ENCODE assay signal across 9 mouse cellular contexts in genomic region chr13:107371616-107372582, GRCm38 (mm10).
A peak's percentile ranks its signal among the peaks of the same experiment; 100 is the strongest.
DNase-seq lines count a peak whose midpoint lies in the region; ATAC-seq and TF ChIP-seq lines count a peak whose summit lies in the region.
"Had no signal": no experiment of that assay in that cellular context is flagged by ENCODE, and none has a peak within 500 bp of the region (broad histone marks: within the 10 kb centered on the region; RNA-seq: fewer than 3 reads in every experiment).

No protein-coding gene starts in this region.

- no peaks in the 10 kb centered on the region for H3K9me3 ChIP-seq in kidney, postnatal 0 days (replicated peaks; ENCODE audit: low read length)
- H3K9me3 ChIP-seq in neural tube, embryonic 15.5 days (replicated peaks) = no peaks in the 10 kb centered on the region
- H3K9me3 ChIP-seq: megakaryocyte, embryonic 14.5 days had no signal

- WGBS in kidney, postnatal 0 days = 34% methylated on average over 17 of the region's 17 CpGs
- 47% methylated on average over 17 of the region's 17 CpGs for WGBS in neural tube, embryonic 15.5 days

- peak overlapping the region; percentile 15; the same call in 1 of the 2 replicates for H3K4me2 ChIP-seq in kidney, postnatal 0 days (ENCODE audit: low read length)
- H3K4me2 ChIP-seq in neural tube, embryonic 15.5 days = no peak overlapping the region

- peak; percentile 75 to 76 for DNase-seq in cerebellum, postnatal 10 days
- DNase-seq in cerebellum, adult 8-10 months = no peak
- peak; percentile 26 for DNase-seq in urinary bladder, adult 2 months (ENCODE audit: low spot score)
- DNase-seq in urinary bladder, postnatal 10 days (ENCODE audit: low spot score) = no peak
- no peak for DNase-seq in kidney, postnatal 0 days (ENCODE audit: low spot score)
- DNase-seq in layer of hippocampus, postnatal 14 days (ENCODE audit: low spot score in 2 of 2) = no peak
- no peak for DNase-seq in layer of hippocampus, adult 9-11 months

- H3K9ac ChIP-seq in kidney, postnatal 0 days (ENCODE audit: low read depth, low read length) = no peak overlapping the region
- no peak overlapping the region for H3K9ac ChIP-seq in neural tube, embryonic 15.5 days (replicated peaks)

- H3K27ac ChIP-seq in kidney, postnatal 0 days = no peak overlapping the region
- no peak overlapping the region for H3K27ac ChIP-seq in neural tube, embryonic 15.5 days (replicated peaks)

- no peaks in the 10 kb centered on the region for H3K27me3 ChIP-seq in kidney, postnatal 0 days (ENCODE audit: insufficient read depth, low read length)
- H3K27me3 ChIP-seq in neural tube, embryonic 15.5 days (replicated peaks) = no peaks in the 10 kb centered on the region

- no peaks in the 10 kb centered on the region for H3K36me3 ChIP-seq in kidney, postnatal 0 days (ENCODE audit: insufficient read depth, low read length)
- H3K36me3 ChIP-seq in neural tube, embryonic 15.5 days = no peaks in the 10 kb centered on the region

- no peak for TF ChIP-seq CTCF in kidney, postnatal 0 days (IDR thresholded peaks at IDR 0.05; ENCODE audit: low read depth)

- no peak overlapping the region for H3K4me3 ChIP-seq in kidney, postnatal 0 days (replicated peaks; ENCODE audit: low read depth, low read length)
- no peak overlapping the region for H3K4me3 ChIP-seq in neural tube, embryonic 15.5 days (replicated peaks)
- H3K4me3 ChIP-seq: megakaryocyte, embryonic 14.5 days had no signal

- no peak for ATAC-seq in kidney, postnatal 0 days (replicated peaks; ENCODE audit: low FRiP score, low read depth)
- no peak for ATAC-seq in neural tube, embryonic 15.5 days (ENCODE audit: low FRiP score)

- no peaks in the 10 kb centered on the region for H3K4me1 ChIP-seq in kidney, postnatal 0 days (replicated peaks; ENCODE audit: insufficient read depth, low read length)
- no peaks in the 10 kb centered on the region for H3K4me1 ChIP-seq in neural tube, embryonic 15.5 days

Comparison
In these comparisons a context has a peak if more than half of its experiments do, and no peak if none do; other contexts are left out.
1. DNase-seq: peak in cerebellum, postnatal 10 days (2 of 2) and urinary bladder, adult 2 months (single experiment); none in cerebellum, adult 8-10 months (single experiment), urinary bladder, postnatal 10 days (single experiment), kidney, postnatal 0 days (single experiment), layer of hippocampus, postnatal 14 days (0 of 2) and layer of hippocampus, adult 9-11 months (single experiment).